Mouse (Mus musculus) CD4-positive helper T cell, adult 2 months (primary cell): ENCODE results near the gene Dusp1.

Experiments used
- DNase-seq: peaks from one replicate; pipeline ENCODE4 v3.0.0-alpha.2; 2012; ENCODE audit warnings: low read depth, missing footprints, low spot score

The Dusp1 gene

DNA sequence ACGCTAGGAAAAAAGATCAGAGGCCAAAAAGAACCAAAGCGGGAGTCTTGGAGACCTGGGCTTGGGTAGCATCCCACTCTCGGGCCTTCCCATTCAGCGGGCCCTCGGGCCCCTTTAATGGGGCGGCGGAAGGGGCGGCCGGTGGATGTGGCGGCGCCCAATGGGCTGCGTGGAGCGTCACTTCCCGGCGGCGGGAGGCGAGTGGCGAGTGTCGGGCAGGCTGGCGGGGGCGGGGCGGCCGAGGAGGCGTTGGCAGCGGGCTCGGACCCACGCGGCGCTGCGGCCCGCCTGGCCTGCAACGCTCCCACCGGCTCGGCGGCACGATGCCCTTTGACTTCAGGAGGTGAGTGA lies 663 bp downstream of the Dusp1 start, which contains the start of gene Ergic1:
TSS of gene Ergic1 (plus strand) at position 200 of the 351 bp plus-strand sequence.
- peak; percentile 86 for DNase-seq

DNA sequence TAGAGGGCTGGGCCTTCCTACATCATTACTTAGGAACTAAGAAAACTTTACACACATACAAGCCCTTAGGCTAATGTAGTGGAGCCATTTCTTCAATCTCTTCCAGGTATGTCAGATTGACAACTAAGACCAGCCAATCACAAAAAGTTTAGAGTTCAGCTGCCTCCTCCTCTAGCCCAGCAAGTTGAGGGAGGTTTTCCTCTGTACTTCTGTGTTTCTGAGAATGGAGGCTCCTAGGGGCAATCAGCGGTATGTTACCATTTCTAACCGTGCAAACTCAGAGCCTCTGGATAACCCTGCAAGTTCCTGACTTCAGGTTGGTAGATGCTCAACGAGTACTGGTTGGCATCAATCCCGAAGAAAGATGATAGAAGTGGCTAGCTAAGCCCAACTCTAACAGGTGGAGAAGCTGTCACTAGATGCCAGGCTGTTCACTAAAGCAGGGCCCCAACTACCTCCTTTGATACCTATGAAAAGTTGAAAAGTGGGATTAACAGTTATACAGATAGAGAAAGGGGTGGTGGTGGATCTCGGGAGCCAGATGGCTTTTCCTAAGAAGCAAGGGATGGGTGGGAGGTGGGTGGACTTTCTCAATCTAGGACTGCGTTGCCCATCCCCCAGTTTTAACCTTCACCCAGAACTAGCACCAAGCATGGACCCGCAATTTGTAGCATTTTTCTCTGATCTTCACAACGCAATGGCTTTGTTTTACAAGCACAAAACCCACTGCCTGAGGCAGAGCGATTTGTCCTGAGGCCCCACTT lies 1.2 kb downstream of the Dusp1 start:
- DNase-seq: peak; percentile 77

DNA sequence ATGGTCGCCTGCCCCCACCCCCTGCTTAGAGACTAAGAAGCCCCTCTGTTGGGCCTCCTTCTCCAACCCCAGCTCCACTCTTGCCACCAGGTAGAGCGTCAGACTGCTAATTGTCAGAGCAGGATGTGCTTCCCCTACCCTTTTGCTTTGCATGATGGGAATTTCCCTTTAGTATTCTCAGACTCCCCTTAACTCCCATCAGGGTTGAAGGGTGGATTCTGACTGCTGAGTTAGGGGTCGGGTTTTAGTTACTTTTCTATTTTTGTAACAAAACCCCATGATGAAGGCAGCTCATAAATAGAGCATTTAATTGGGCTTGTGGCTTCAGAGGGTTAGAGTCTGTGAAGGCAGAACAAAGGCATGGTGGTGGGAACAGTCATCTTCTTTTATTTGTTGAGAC lies 8.9 kb downstream of the Dusp1 start:
- DNase-seq: peak; percentile 29

DNA sequence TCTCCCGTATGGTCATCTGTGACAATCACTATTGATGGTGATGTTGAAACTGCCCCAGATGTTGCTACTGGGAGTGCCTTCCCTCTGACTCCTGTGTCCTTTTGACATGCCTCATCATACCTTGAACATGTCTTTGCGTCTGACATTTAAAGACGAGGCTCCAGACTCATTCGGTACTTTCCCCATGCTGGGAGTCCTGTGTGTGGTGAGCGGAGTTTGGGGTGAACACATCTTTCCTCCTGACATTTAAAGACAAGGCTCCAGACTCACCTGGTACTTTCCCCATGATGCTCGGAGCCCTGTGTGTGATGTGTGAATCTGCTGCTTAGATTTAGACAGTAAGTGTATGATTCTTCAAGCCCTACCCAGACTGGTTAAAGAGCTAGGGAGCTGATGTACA lies 10.8 kb downstream of the Dusp1 start:
- peak; percentile 74 for DNase-seq

DNA sequence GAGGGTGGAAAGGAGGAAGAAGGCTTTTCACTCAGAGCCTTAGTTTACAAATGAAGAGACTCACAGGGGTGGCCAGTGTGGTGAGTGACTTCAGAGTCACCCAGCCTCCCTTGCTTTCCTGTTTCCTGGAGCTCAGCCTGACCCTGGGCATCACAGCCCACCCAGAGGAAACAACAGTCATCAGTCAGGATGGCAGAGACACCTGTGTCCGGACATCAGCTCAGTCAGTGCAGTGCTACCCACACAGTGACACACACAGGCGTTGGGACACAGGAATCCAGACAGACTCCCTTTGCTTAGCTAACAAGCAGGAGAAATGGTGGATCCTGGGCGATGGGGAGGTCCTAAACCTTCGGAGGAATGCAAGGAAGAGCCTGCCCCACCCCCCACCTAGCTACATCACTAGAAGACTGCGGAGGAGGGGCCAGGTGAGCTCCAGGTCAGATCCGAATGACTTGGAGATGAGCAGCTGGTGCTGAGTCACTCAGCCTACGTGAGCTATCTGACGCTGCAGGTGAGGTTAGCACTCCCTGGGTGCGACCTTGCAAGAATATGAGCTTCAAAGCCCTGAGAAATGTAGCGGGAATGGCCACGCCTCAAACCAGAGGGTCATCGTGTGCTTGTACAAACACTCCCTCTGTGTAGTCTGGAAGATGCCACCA lies 12.6 kb downstream of the Dusp1 start:
- DNase-seq: peak; percentile 21

DNA sequence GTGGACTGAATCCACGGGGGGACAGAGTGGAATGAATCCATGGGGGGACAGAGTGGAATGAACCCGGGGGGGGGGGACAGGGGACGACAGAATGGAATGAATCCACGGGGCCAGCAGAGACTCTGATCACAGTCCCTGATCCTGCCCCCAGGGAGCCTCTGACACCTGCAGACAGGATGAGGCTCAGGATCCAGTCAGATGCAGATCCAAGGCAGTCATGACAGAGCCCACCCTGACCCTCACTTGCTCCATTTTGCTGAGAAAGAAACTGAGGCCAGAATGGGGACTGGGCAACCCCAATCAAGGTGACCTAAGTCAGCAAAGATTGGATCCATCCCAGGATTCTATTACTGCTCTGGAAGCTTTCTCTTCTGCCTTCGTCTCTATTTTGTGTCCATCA lies 13.4 kb downstream of the Dusp1 start:
- no peak for DNase-seq

DNA sequence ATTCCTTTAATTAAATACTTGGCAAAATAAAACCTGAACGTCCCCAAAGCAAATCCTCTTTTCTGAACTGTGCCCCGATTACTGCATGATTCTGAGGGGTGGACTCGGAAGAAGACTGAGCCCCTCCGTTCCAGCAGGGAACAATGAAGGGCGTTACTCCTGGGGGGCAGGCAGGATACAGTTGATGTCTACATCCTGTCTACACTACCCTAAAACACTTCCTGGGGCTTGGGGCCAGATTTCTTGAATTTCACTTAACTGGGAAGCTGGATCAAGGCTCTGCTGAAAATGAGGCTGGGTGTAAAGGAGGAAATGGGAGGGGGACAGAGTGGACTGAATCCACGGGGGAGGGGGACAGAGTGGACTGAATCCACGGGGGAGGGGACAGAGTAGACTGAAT lies 14.2 kb downstream of the Dusp1 start:
- no peak for DNase-seq

DNA sequence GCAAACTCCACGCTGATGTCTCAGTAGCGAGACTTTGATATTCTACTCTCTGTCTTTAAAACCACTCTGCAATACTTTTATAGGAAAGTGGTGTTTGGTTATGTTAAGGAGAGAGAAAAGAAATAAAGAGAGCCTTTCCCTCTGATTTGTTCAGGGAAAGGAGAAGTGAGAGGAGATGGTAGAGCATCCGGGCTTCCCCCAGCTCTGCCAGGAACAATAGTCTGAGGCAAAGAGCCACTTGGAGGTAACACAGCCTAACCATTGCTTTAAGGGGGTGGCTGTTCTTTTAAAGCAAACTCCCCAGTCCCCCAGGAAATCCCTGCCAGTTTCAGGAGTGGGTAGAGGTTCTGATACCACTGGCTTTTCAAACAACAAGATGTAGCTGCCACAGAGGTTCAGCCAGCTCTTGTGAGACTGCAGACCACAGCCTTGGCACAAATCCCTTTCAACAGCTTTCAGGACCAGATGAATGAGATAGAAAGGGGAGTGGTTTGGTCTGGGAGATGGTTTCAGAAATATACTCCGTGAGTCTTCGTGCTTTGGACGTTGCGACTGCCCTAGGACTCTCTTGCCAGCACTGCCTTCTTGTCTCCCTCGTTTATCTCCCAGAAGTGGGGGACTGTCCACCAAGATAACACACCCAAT lies 17.5 kb downstream of the Dusp1 start:
- no peak for DNase-seq

DNA sequence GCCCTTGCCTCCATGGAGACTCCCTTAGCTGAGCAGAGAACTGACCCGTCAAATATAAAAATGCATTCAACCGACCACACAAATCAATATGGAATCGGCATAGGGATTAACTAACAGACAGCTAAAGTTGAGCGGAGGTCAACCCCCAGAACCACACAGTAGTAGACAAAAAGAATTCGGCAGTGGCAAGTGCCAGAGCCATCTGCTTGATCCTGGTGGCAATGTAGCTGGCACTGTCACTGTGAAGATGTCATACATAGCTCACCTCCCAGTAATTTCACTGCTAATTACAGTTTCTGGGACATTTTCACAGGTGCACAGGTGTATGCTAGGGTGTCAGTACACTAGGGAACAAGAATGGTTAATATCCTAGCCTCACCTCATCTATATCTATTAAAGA lies 21.8 kb downstream of the Dusp1 start:
- DNase-seq: no peak

DNA sequence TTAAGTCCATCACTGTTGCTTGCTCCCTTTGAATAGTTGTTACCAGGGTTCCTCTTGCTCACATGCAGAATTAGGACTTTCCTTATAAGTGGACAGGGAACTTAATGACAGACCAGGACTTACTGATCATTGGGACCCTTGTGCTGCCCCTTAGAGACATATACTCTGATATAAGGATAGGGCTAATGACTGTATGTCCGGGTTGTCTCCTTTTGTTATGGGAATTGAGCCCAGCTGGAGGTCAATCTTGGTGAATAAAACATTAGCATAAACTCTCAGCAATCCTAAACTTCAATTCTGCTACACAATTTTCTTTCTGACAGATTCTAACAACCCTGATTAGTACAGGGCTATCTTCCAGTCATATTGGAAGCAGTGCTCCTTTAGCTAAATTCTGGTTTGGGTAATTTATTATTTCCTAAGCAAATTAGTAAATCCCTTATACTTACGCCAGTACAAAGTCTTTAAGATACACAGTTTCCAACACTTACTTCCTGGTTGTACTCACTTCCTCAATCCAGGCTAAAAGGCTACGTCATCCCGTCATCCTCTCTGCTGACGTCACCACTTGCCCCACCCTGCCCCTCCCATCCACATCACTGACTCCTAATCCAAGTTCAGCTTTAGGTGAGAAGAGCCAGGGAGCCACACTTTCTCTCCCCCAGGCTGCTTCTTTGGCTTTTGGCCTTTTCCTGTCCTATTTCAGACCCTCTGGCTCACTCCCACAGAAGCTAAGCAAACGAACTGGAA lies 24.0 kb downstream of the Dusp1 start:
- peak; percentile 42 for DNase-seq

DNA sequence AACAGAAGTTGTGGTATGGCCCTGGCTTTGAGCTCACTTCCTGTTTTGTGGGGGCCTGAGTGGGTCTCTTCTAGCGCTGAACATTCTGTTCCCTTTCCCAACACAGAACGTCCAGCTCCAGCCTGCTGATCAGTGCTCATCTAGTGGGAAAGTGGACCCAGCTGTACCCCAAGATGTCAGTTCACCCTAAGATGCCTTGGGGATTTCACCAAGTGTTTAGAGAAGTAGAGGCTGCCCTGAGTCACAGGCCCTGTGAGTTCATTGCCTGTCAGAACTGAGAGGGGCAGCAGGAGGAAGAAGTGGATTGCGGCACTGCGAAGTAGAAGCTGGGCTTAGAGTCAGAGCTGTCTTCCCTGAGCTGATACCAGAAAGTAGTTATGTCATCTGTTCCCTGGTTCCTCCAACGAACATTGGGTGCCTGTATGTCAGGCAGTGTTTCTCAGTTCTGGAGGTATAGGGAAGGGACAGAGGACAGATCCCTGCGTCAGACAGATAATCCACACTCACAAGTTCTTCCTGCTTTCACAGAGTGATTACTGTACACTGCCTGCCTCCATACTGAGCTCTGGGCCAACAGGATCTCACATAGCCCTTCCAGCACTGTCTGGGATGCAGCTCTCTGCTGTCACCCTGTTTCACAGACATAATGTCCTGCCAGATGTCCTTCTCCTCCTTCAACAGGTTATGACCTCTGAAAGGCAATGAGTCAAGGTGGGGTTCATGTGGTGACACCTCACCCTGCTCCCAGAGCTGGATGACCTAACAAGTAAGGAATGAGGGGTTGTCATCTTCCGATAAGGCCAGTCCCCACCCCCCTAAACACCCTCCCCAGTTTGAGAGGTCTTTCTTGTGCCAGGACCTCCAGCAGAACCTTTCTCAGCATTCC lies 26.4 kb downstream of the Dusp1 start:
- no peak for DNase-seq

DNA sequence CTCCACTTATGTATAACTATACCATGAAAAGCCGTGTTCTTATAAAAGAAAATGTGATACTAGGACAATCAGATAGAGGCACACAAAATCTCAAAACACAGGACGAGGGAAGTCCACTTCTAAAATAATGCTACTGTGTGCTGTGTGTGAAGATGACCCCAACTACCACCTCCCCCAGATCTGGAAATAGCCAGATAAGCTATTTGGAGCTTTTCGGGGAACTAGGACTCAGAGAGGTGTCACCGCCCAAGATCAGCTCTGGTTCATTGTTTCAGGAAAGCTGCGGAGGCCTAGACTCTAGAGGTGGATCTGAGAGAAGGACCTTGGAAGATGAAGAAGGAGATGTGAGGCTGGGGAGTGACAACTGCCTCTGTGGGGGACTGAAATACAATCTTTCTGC lies 27.2 kb downstream of the Dusp1 start:
- no peak for DNase-seq

DNA sequence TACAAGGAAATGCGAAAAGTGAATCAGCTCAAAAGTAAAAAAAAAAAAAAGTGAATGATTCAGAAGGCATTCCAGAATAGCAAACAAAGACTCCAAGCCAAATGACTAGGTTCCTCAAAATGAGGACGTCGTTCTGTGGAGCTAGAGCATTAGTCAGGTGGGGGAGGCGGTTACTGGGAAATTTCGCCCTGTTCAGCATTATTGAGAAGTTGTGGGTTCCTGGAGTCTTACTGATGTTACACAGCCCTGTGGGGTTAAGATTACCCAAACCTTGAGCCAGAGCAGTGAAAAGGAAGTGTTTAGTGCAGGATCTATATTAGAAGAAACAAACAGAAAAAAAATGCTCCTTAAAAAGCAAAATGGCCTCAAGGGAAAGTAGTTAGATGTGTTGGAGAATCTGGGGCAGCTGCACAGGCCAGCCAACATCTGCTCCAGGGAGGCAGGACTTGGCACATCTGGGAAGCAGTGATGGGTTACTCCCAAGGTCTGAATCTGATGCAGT lies 28.0 kb downstream of the Dusp1 start:
- no peak for DNase-seq

DNA sequence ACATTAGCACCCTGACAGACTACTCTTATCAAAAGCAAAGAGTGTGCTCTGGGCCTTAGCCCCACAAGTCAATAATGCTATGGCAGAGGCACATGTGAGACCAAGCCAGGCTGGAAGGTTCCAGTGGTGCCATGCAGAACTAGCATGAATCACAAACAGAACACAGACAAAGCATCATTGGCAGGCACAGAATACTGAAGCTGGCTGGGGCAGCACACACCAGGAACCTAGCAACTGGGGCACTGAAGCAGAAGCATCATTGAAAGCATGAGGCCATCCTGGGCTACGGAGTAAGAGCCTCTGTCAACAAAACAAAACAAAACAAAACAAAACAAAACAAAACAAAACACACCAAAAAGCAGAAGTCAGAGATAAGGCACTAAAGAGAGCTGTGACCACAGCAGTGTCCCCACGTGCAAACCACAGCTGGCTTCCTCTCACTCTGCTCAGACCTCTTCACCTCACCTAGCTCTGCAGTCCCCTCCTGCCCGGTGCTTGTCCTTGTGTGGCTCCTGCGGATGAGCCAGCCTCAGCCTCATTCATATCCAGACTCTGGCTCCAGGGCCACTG lies 29.4 kb downstream of the Dusp1 start:
- DNase-seq: peak; percentile 36

DNA sequence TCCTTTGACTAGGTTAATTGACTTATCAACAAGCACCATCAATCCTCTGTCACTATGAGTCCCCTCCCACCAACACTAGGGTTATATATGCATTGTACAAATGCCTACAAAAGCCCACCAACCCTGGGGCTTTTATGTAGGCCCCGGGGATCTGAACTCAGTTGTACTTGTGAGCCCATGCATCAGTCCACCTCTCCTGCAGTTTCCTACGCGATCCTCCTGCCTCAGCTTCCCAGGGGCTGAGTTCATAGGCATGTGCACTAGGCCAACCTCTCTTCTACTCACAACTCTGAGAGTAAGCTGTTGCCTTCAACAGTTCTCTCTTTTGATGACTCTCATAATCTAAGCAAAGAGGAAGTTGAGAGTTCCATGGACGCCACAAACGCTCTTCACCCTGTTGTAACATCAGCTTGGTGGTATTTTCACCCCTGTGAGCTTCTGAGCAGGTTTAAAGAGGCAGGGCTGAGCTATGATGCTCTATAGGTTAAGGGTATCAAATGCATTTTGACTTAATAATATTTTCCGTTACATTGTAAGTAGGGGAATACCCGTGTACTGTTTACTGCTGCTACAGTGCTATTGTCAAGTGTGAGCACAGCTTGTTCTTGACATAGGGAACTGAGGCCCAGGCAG lies 30.4 kb downstream of the Dusp1 start:
- peak; percentile 80 for DNase-seq

DNA sequence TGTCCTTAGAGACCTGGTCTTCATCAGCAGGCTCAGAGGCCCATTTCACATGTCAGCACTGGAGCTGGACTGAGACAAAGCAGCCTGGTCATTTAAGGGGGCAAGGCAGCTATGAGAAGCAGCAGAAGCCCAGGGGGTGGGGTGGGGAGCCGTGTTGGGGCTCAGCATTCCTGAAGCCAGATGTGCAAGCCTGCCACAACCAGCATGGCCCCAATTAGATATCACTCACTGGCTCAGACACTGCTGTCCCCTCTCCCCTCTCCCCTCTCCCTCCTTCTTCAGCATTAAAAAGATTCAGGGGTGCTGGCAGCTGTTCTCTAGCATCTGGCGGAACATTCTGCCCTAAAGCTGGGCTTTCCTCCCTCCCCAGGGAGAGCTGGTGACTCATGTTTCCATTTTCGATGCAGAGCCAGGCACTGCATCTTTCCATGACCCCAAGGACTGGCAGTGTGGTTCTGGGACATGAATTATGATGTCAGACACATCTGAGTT lies 31.3 kb downstream of the Dusp1 start:
- DNase-seq: peak; percentile 56

DNA sequence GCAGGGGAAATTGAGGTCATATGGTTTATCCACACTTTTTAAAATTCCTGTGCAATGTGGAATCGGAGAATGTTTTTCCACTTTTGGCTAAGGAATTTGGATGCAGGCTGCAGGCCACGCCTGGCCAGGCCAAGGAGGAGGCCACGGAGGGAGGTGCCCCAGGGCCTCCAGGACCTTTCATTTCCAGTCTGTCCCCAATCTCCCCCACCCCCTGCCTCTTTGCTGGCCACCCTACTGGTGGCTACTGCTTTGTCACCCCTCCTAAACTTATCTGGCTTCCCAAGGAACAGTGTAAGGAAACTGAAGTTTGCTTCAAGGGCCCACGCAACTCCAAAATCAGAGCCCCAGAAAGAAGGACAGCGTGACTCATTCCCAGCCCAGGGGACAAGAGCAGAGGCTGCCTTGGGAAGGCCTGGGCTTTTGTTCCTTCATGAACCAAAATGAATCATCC lies 32.1 kb downstream of the Dusp1 start:
- DNase-seq: no peak

DNA sequence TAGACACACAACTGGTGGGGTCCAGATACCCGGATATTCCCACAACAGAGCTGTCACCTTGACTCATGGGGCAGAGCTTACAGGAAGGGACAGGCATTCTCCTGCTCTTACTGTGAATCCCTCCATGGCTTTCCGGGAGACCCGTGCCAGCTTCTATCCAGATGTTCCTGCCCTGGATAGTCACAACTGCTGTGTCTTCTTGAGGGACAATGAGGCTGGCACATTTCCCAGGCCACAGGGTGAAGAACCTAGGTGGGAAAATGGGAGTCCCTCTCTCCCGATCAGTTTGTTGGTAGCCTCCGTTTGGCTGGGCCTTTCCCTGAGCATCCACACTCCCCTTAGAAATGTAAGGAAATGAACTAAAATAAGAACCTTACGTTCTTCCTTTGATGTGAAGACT lies 33.2 kb downstream of the Dusp1 start:
- DNase-seq: no peak

DNA sequence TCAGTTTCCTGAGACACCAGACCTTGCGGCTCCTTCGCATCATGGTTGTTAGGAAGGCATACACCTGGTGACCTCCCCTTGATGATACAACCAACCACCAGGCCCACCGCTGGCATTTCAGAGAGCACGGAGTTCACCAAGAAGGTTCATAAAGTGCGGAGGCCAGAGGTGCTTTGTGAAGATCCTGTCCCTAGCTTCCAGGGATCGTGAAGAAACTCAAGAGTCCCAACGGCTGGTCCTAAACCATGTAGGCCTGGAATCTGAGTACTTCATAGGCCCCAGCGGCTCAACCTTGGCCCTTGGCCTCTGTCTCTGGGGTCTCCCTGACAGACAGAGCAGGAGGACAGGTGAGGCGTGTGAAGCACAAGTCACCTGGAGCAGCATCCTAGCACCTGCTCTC lies 34.6 kb downstream of the Dusp1 start:
- no peak for DNase-seq

DNA sequence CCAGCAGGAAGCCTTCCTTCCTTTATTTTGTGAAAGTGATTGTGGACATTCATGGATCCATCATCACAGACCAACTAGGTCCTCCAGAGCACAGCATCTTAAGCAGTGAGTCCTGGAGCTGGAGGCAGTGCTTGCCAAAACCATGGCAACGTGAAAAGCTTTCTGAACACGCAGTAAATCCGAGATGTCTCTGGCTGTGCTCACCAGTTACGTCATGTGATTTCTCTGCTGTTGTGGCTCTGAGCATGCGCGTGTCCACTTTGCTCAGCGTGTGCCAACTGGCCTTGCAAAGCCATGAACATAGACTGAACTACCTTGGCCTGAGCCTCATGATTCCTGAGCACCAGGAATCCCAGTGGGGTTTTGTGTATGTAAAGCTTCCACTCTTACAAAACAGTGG lies 36.6 kb downstream of the Dusp1 start:
- no peak for DNase-seq
